Mouse (Mus musculus): ENCODE measurements around the gene Mpped2.

DNA sequence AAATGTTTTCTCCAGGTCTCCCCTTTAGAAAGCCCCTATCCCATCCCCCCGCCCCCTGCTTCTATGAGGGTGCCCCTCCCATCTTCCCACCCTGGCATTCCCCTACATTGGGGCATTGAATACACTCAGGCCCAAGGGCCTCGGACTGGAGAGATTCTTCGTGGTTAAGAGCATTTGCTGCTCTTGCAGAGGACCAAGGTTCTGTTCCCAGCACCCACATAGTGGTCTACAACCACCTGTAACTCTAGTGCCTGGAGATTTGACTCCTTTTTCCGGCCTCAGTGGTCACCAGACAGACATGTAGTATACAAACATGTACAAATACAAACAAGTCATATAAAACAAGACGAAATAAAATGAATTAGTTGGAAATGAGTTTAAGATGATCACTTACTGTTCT, 45.9 kb downstream of the Mpped2 start:
- no peak for TF ChIP-seq CTCF (IDR thresholded peaks at IDR 0.05; ENCODE audit: low read depth)
- TF ChIP-seq EP300 (IDR thresholded peaks at IDR 0.05; ENCODE audit: low read depth) = no peak
